In genomic region chr17:25187784-25188149, GRCm38 (mm10) we compare ENCODE assay signal across 9 mouse cellular contexts. TPM values are rescaled to one million over a fixed set of nuclear protein-coding genes. Genes with fewer than 3 reads are reported as not detected.
DNase-seq lines count a peak whose midpoint lies in the region; ATAC-seq lines count a peak whose summit lies in the region.
"Had no signal": no experiment of that assay in that cellular context is flagged by ENCODE, and none has a peak within 500 bp of the region (broad histone marks: within the 10 kb centered on the region; RNA-seq: fewer than 3 reads in every experiment).

No protein-coding gene starts in this region.

- peak overlapping the region; percentile 81 for H3K9ac ChIP-seq in kidney, embryonic 14.5 days (ENCODE audit: low read depth, low read length)
- peak overlapping the region; percentile 86; the same call in 1 of the 2 replicates for H3K9ac ChIP-seq in hindbrain, embryonic 11.5 days (ENCODE audit: low read depth, low read length)
- peak overlapping the region; percentile 91 for H3K9ac ChIP-seq in midbrain, embryonic 13.5 days (replicated peaks)

- 6% methylated on average over 11 of the region's 11 CpGs for WGBS in kidney, embryonic 14.5 days
- WGBS in hindbrain, embryonic 11.5 days = 8% methylated on average over 11 of the region's 11 CpGs
- WGBS in midbrain, embryonic 13.5 days = 7% methylated on average over 11 of the region's 11 CpGs

- H3K27me3 ChIP-seq in kidney, embryonic 14.5 days (ENCODE audit: control insufficient read depth, insufficient read depth, low read length) = no peaks in the 10 kb centered on the region
- H3K27me3 ChIP-seq in hindbrain, embryonic 11.5 days (ENCODE audit: control insufficient read depth, insufficient read depth, low read length) = no peaks in the 10 kb centered on the region
- no peaks in the 10 kb centered on the region for H3K27me3 ChIP-seq in midbrain, embryonic 13.5 days

- H3K4me2 ChIP-seq in kidney, embryonic 14.5 days (replicated peaks; ENCODE audit: low read depth, low read length) = peak overlapping the region; percentile 65
- peak overlapping the region; percentile 86 for H3K4me2 ChIP-seq in hindbrain, embryonic 11.5 days (replicated peaks; ENCODE audit: low read depth, low read length)
- H3K4me2 ChIP-seq in midbrain, embryonic 13.5 days (replicated peaks) = peak overlapping the region; percentile 94

- no peak for ATAC-seq in kidney, embryonic 14.5 days (ENCODE audit: low FRiP score, low TSS enrichment)
- no peak for ATAC-seq in hindbrain, embryonic 11.5 days (ENCODE audit: low FRiP score)
- ATAC-seq in midbrain, embryonic 13.5 days = no peak

- peaks cover 28% of the 10 kb centered on the region for H3K4me1 ChIP-seq in kidney, embryonic 14.5 days (ENCODE audit: control insufficient read depth, insufficient read depth, low read length)
- peaks cover 3% of the 10 kb centered on the region; the same call in 1 of the 2 replicates for H3K4me1 ChIP-seq in hindbrain, embryonic 11.5 days (replicated peaks; ENCODE audit: control insufficient read depth, insufficient read depth, low read length)
- peaks cover 42% of the 10 kb centered on the region for H3K4me1 ChIP-seq in midbrain, embryonic 13.5 days (replicated peaks)

- DNase-seq in kidney, postnatal 14 days = no peak
- DNase-seq in Muller cell, postnatal 12 days (ENCODE audit: inconsistent ontology term) = peak; percentile 4
- DNase-seq in hindbrain, embryonic 11.5 days (ENCODE audit: low spot score) = no peak
- DNase-seq in layer of hippocampus, postnatal 10 days (ENCODE audit: low spot score in 2 of 2) = no peak
- no peak for DNase-seq in cerebellum, postnatal 25 days
- DNase-seq in adrenal gland, adult (ENCODE audit: inconsistent age in 2 of 2, low spot score in 1 of 2) = no peak

- H3K9me3 ChIP-seq in kidney, embryonic 14.5 days (ENCODE audit: control insufficient read depth, low read length) = no peaks in the 10 kb centered on the region
- H3K9me3 ChIP-seq in hindbrain, embryonic 11.5 days (ENCODE audit: control insufficient read depth, low read length) = no peaks in the 10 kb centered on the region
- H3K9me3 ChIP-seq in midbrain, embryonic 13.5 days = no peaks in the 10 kb centered on the region

- H3K27ac ChIP-seq in kidney, embryonic 14.5 days (ENCODE audit: low read depth, low read length) = peak overlapping the region; percentile 45
- peak overlapping the region; percentile 71; the same call in 1 of the 2 replicates for H3K27ac ChIP-seq in hindbrain, embryonic 11.5 days (ENCODE audit: low read depth, low read length)
- peak overlapping the region; percentile 82 for H3K27ac ChIP-seq in midbrain, embryonic 13.5 days

- H3K4me3 ChIP-seq in kidney, embryonic 14.5 days (ENCODE audit: low read length) = peak overlapping the region; percentile 64
- H3K4me3 ChIP-seq in hindbrain, embryonic 11.5 days (ENCODE audit: low read depth, low read length) = peak overlapping the region; percentile 85
- peak overlapping the region; percentile 98 for H3K4me3 ChIP-seq in midbrain, embryonic 13.5 days (replicated peaks)

- peaks cover 11% of the 10 kb centered on the region for H3K36me3 ChIP-seq in kidney, embryonic 14.5 days (ENCODE audit: control insufficient read depth, insufficient read depth, low read length)
- H3K36me3 ChIP-seq in hindbrain, embryonic 11.5 days (ENCODE audit: control insufficient read depth, insufficient read depth, low read length) = no peaks in the 10 kb centered on the region
- peaks cover 10% of the 10 kb centered on the region for H3K36me3 ChIP-seq in midbrain, embryonic 13.5 days

RNA-seq across cellular contexts. Expression of gene Unkl, which starts 0.4 kb away (rescaled TPM):
- 4.0 and 4.1 TPM in 2 replicates for polyA plus RNA-seq in kidney, embryonic 14.5 days (2014; fragmentation: Nextera tagmentation; extraction: Ambion mirVana)
- polyA plus RNA-seq in hindbrain, embryonic 11.5 days (2014; fragmentation: Nextera tagmentation; extraction: Ambion mirVana) = 4.3 and 4.5 TPM in 2 replicates
- polyA plus RNA-seq in midbrain, embryonic 13.5 days (2015; fragmentation: Nextera tagmentation; extraction: Ambion mirVana) = 13.0 and 13.4 TPM in 2 replicates
- 10 to 100 TPM; 32.0 to 33.7 TPM for total RNA-seq in layer of hippocampus, postnatal 10 days (2021)

RNA-seq across cellular contexts. Expression of gene BC003965, which starts 3.4 kb away (rescaled TPM):
- polyA plus RNA-seq in kidney, embryonic 14.5 days (2014; fragmentation: Nextera tagmentation; extraction: Ambion mirVana) = 32.8 and 39.7 TPM in 2 replicates
- polyA plus RNA-seq in hindbrain, embryonic 11.5 days (2014; fragmentation: Nextera tagmentation; extraction: Ambion mirVana) = 35.2 and 36.4 TPM in 2 replicates
- polyA plus RNA-seq in midbrain, embryonic 13.5 days (2015; fragmentation: Nextera tagmentation; extraction: Ambion mirVana) = 36.1 and 37.1 TPM in 2 replicates
- total RNA-seq in layer of hippocampus, postnatal 10 days (2021) = 10 to 100 TPM; 18.2 to 19.0 TPM

RNA-seq across cellular contexts. Expression of gene Gm38655, which starts 12.5 kb away (rescaled TPM):
- polyA plus RNA-seq in kidney, embryonic 14.5 days (2014; fragmentation: Nextera tagmentation; extraction: Ambion mirVana) = not detected in 2 replicates
- not detected in 2 replicates for polyA plus RNA-seq in hindbrain, embryonic 11.5 days (2014; fragmentation: Nextera tagmentation; extraction: Ambion mirVana)
- not detected in 2 replicates for polyA plus RNA-seq in midbrain, embryonic 13.5 days (2015; fragmentation: Nextera tagmentation; extraction: Ambion mirVana)
- total RNA-seq in layer of hippocampus, postnatal 10 days (2021) = not detected
- polyA plus RNA-seq: large intestine, adult 2 months had no signal

RNA-seq across cellular contexts. Expression of gene Ccdc154, which starts 25.5 kb away (rescaled TPM):
- not detected in 2 replicates for polyA plus RNA-seq in kidney, embryonic 14.5 days (2014; fragmentation: Nextera tagmentation; extraction: Ambion mirVana)
- not detected in 2 replicates for polyA plus RNA-seq in hindbrain, embryonic 11.5 days (2014; fragmentation: Nextera tagmentation; extraction: Ambion mirVana)
- polyA plus RNA-seq in midbrain, embryonic 13.5 days (2015; fragmentation: Nextera tagmentation; extraction: Ambion mirVana) = not detected in 2 replicates
- under 1 TPM in 1 of 2 experiments, not detected in 1; 0.18 TPM for total RNA-seq in layer of hippocampus, postnatal 10 days (2021)
- polyA plus RNA-seq: large intestine, adult 2 months had no signal

RNA-seq across cellular contexts. Expression of gene Gnptg, which starts 52.2 kb away (rescaled TPM):
- 33.8 and 41.5 TPM in 2 replicates for polyA plus RNA-seq in kidney, embryonic 14.5 days (2014; fragmentation: Nextera tagmentation; extraction: Ambion mirVana)
- 51.5 and 57.2 TPM in 2 replicates for polyA plus RNA-seq in hindbrain, embryonic 11.5 days (2014; fragmentation: Nextera tagmentation; extraction: Ambion mirVana)
- polyA plus RNA-seq in midbrain, embryonic 13.5 days (2015; fragmentation: Nextera tagmentation; extraction: Ambion mirVana) = 86.0 and 90.4 TPM in 2 replicates
- total RNA-seq in layer of hippocampus, postnatal 10 days (2021) = 10 to 100 TPM; 59.1 to 62.9 TPM
